Mouse (Mus musculus) frontal cortex, adult (tissue): ENCODE results near the gene Fancb.

Experiments used
- ATAC-seq: cut with Nextera tagmentation; 2 replicates; pipeline ENCODE4 v1.9.2; 2017; ENCODE audit warnings: mild to moderate bottlenecking, moderate library complexity, mixed read lengths; ENCODE audit not compliant: low TSS enrichment

The Fancb gene

DNA sequence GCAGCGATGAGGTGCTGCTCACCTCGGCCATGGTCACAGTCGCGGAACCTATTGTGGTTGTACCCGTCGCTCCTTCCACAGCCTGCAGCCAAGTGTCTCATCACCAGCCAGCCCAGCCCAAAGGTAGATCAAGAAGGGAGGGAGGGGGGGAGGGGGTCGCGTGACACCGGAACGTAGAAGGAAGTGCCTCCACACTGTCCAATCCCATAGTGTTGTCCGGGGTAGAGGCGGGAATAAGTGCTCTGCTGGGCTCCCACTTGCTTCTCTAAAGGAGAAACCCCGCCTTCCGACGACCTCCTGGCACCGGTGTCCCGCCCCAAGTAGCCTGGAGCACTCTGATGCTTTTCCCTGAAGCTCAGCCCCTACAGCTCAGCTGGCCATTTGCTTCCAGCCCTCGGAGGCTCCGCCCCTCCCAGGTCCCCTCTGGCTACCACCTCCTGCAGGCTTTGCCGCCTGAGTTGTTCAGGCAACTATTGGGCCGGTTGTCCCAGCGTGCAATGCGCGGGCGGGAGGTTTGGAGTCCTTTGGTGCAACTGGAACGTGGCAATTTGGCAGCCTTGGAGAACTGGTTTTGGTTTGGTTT lies at the start of gene Fancb, which contains the start of gene Mospd2:
TSS of gene Fancb (plus strand) at position 400 of the 583 bp plus-strand sequence.
TSS of gene Mospd2 (minus strand) at position 183 of the 583 bp plus-strand sequence.
- ATAC-seq = peak; percentile 100

DNA sequence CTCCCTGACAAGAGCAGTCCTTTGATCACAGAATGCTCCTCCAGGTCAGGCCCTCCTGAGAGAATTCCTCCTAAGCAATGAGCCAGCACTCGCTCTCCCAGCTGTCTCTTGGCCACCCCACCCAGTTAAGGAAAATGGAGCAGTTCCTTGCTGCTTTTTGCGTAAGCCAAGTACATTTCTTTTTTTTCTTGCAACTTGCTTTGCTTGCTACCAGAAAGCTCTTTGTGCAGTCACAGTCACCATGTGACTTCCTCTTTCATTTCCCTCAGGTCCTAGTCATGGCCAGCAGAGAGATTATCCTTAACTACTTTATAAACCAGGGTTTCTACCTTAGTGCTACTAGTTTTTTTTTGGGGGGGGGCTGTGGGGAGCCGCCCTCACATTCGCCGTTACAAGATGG lies 38.9 kb upstream of the Fancb start:
- ATAC-seq = no peak

DNA sequence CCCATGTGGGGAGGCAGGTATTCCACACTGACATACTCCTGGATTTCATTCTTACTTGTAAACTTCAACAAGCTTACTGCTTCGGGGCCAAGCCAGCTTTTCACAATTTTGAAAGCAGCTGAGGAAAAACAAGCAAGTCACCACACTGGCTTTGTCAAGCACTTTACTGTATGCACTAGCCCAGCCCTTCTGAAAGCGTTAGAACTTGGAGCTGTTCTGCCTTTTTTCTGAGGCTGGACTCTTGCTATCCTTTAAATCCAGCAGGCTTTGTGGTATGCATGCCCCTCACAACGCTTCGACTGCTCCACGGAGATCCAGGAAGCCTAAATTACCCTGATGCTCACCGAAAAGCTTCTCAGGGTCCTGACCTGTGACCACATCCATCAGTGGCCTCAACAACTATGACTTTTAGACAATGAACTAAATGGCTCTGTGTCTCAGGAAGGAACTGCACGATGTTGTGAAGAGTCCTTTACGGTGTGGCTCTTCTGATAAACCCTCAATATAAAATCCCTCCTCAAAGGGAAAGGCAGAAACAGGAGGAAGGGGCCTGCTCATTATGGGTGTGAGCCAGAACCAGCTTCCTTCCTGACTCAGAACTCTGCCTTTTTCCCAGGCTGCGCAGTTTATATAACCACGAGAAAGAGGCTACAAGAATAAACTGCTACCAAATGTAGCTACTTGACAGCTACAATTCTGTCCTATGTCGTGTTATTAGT lies 28.4 kb upstream of the Fancb start:
- peak; percentile 77 for ATAC-seq

DNA sequence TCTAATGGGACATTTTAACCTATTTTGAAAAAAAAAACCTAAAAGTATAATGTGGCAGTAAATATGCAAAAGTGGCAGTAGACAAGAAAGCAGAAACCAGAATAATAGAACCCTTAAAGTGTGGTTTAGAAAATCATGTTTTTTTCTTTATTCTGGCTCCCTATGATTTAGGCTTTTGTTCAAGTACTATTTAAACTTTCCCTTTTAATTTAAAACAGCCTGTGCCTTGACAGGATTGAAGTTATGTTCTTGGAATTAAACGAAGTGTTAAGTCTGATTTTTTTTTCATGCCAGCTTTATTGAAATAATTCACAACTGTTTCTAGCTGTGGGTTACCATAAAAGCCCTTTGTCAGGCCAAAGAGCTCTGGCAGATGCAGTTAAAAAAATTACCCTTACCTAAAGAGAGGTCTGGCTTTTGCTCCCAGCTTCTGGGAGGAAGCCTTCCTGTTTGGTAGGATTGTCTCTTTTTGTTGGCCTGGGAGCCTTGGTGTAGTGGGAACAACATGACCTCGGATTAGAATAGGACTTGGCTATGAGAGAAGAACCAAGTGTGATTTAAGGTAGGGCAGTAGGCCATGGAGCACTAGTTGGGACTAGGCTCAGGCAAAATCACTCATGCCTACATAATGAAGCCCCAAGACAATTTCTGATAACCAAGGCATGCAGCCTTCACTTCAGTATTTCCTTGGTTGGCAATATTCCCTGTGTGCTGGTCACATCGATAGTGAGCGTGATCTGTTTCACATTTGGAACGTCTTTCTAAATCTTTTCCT lies 27.6 kb upstream of the Fancb start:
- ATAC-seq = peak; percentile 73

DNA sequence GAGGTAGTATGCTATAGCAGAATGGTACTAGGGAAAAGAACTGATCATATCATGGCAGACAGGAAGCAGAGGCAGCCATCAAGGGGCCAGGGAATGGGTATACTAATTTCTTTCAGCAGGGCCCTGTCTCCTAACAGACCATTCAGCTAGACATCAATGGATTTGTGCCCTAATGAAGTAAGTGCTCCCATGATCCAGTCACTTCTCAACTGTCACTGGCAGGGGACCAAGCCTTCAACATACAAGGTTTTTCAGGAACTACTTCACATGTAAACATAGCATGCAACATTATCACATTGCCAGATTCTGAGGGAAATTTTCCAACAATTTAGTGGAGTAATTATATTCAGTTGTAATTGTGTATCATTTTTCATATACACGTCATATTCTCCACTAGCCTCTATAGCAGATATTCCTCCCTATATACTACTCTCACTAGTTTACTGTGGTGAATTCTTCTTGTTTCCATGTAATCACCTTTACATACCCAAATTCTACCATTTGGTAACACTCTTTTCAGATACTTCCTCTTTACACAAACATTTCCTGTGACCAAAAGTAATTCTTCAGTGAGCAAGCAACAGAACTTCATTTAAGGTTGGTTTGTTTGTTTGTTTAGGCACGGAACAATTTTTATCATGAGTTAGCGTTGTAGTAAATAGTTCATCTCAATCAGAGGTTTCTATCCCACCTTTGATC lies 14.5 kb upstream of the Fancb start:
- ATAC-seq = no peak

DNA sequence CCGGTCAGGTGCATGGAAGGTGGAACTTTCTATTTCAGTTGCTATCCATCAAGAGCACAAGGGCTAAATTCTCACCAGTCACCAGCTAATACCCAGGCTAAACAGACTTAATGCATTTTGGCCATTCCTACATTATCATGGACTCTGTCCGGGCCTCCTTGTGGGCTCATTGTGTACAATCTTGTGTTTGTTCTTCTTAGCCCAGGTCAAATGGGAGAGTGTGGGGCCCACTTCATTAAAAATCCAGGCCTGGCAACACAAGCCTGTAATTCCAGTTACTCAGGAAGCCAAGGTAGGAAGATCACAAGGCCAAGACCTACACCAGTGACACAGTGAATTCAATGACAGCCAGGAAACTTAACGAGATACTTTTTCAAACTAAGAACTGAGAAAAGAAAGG lies 9.2 kb upstream of the Fancb start:
- no peak for ATAC-seq

DNA sequence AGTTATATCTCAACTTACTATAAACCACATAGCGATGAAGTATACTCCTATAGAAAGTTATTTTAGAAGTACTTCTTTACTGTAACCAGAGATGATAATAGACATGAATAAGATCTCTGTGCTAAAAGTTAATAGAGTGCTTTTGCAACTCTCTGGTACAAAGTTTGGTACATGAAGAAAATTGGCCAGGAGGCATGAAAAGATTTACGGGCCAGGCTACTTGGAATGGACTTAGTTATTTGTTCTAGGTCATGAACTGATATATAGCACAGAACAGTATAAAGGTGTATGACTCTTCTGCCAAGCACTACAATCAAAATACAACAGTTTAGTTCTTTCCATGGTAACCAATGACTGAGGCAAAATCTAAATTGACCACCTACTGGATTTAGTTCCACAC lies 1.5 kb upstream of the Fancb start:
- no peak for ATAC-seq

- no peak for ATAC-seq
Measured at GRCm38 (mm10) chrX:165003141-165003540, 22.7 kb downstream of the Fancb start.

DNA sequence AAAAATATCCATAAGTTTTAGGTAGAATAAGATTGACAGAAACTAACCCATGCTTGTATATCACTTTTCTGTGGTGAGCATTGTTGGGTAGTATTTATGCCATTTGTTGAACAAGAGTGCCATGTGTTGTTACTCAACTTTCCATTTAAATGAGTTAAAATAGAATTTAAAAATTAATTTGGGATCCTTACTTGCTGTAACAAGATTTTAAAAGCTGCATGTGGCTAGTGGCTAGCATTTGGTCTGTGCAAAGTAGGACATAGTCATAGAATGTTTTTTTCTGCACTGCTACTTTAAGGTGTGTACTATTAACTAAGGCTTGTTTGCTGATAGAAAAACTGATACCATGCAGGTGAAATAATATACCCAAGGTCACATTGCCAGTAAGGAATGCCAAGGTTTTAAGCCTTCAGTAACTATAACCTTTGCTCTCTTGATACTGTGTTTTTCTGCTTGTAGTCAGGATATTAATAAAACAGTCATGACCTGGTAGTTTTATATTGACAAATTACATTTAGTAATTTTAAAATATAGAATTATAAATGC lies 24.5 kb downstream of the Fancb start, which contains the start of gene Gm17604:
TSS of gene Gm17604 (minus strand) at position 51 of the 546 bp plus-strand sequence.
- no peak for ATAC-seq
